Mouse (Mus musculus) neural tube, embryonic 12.5 days (tissue): ENCODE results near the gene Lcn6. TPM values are rescaled to one million over a fixed set of nuclear protein-coding genes. Genes with fewer than 3 reads are reported as not detected.
"Not testable (repeated sequence)": the region's sequence is repeated elsewhere in the genome, so short reads cannot be mapped to it uniquely, and the experiment has no call there.

Experiments
- ATAC-seq: fragments of 200-750 bp; cut with Nextera tagmentation; 2 replicates; pipeline ENCODE4 v1.8.0; 2017; ENCODE audit warnings: low read depth, mild to moderate bottlenecking, moderate TSS enrichment, moderate library complexity; ENCODE audit not compliant: low FRiP score
- H3K27ac ChIP-seq: fragments of 300-500 bp; sonication (generic); 2 replicates; pipeline ENCODE4 v1.5.1; 2016
- H3K27me3 ChIP-seq: fragments of 300-500 bp; sonication (generic); replicated peaks from 2 replicates; pipeline ENCODE4 v1.6.1; 2016; ENCODE audit warnings: mild to moderate bottlenecking
- H3K36me3 ChIP-seq: fragments of 300-500 bp; sonication (generic); 2 replicates; pipeline ENCODE4 v1.6.1; 2016; ENCODE audit warnings: mild to moderate bottlenecking
- H3K4me1 ChIP-seq: fragments of 300-500 bp; sonication (generic); 2 replicates; pipeline ENCODE4 v1.6.1; 2016
- H3K4me2 ChIP-seq: fragments of 300-500 bp; sonication (generic); replicated peaks from 2 replicates; pipeline ENCODE4 v1.6.1; 2016; ENCODE audit warnings: mild to moderate bottlenecking
- H3K4me3 ChIP-seq: fragments of 300-500 bp; sonication (generic); 2 replicates; pipeline ENCODE4 v1.5.1; 2016
- H3K9ac ChIP-seq: fragments of 300-500 bp; sonication (generic); 2 replicates; pipeline ENCODE4 v1.6.1; 2016; ENCODE audit warnings: mild to moderate bottlenecking
- H3K9me3 ChIP-seq: fragments of 300-500 bp; sonication (generic); 2 replicates; pipeline ENCODE4 v1.6.1; 2016; ENCODE audit warnings: mild to moderate bottlenecking
- WGBS: fragments of 180-500 bp; shearing (Covaris S2); methylation state at CpG from one replicate; pipeline ENCODE4 v1.1.7; 2016; 5-methylcytosine and 5-hydroxymethylcytosine counted together
- polyA plus RNA-seq: library from polyadenylated mRNA; unstranded; fragments of >200 nt; fragmentation: Nextera tagmentation; extraction: Ambion mirVana; gene quantifications from 2 replicates; pipeline ENCODE4 v1.2.1, GENCODE M21; 2016

Gene Lcn6
- polyA plus RNA-seq, 1 experiment from 2014 or later = not detected

GRCm38 (mm10) chr2:25663511-25663910 is 13.1 kb upstream of the Lcn6 start:
- Histone ChIP-seq H3K4me1 (no peaks in the 10 kb centered on the region), H3K4me2 (no peak overlapping the region), H3K27ac (no peak overlapping the region), H3K9me3 (no peaks in the 10 kb centered on the region), H3K9ac (no peak overlapping the region), H3K27me3 (no peaks in the 10 kb centered on the region), H3K4me3 (no peak overlapping the region), H3K36me3 (no peaks in the 10 kb centered on the region)
- WGBS = 76% methylated on average over 1 of the region's 1 CpGs
- ATAC-seq = no peak

- ATAC-seq = no peak
- no peaks in the 10 kb centered on the region for H3K9me3 ChIP-seq
- no peaks in the 10 kb centered on the region for H3K4me1 ChIP-seq
- no peaks in the 10 kb centered on the region for H3K27me3 ChIP-seq
- H3K4me2 ChIP-seq = no peak overlapping the region
- H3K9ac ChIP-seq = no peak overlapping the region
- H3K36me3 ChIP-seq = no peaks in the 10 kb centered on the region
- H3K27ac ChIP-seq = no peak overlapping the region
- H3K4me3 ChIP-seq = no peak overlapping the region
- 84% methylated on average over 5 of the region's 5 CpGs for WGBS
Observed at GRCm38 (mm10) chr2:25664125-25664524, 12.5 kb upstream of the Lcn6 start.

DNA sequence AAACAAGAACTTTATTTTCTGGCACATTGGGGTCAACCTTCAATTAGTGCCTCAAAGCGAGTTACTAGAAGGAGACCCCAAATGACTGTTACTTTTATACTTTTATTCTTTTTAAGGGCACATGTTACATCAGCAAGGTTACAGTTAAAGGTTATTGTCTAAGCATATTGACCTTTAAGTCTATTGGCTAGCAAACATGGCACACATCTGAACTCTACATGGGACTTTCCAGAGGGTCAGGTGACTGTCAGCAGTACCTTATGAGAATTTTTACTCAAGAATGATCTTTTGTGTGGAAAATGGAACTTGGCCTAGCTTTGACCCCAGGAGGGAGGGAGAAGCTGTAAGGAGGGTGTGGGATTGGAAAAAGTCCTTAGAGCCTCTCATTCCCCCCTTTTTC is 10.1 kb upstream of the Lcn6 start:
- no peaks in the 10 kb centered on the region for H3K36me3 ChIP-seq
- H3K27ac ChIP-seq = no peak overlapping the region
- no peak overlapping the region for H3K4me2 ChIP-seq
- no peak for ATAC-seq
- H3K27me3 ChIP-seq = no peaks in the 10 kb centered on the region
- H3K4me3 ChIP-seq = no peak overlapping the region
- no peaks in the 10 kb centered on the region for H3K9me3 ChIP-seq
- H3K9ac ChIP-seq = no peak overlapping the region
- H3K4me1 ChIP-seq = no peaks in the 10 kb centered on the region
- WGBS = 74% methylated on average over 1 of the region's 1 CpGs

GRCm38 (mm10) chr2:25679559-25679958 is 3.0 kb downstream of the Lcn6 start:
- H3K4me3 ChIP-seq = no peak overlapping the region
- WGBS = 86% methylated on average over 6 of the region's 6 CpGs
- H3K4me1 ChIP-seq = no peaks in the 10 kb centered on the region
- no peak for ATAC-seq
- H3K9ac ChIP-seq = no peak overlapping the region
- H3K4me2 ChIP-seq = no peak overlapping the region
- no peaks in the 10 kb centered on the region for H3K36me3 ChIP-seq
- no peaks in the 10 kb centered on the region for H3K27me3 ChIP-seq
- no peaks in the 10 kb centered on the region for H3K9me3 ChIP-seq
- H3K27ac ChIP-seq = no peak overlapping the region

GRCm38 (mm10) chr2:25682426-25682825 is 5.8 kb downstream of the Lcn6 start, which contains the start of gene Lcn10:
Gene Lcn10 (plus strand): TSS chr2:25682726.
- H3K4me1 ChIP-seq = no peaks in the 10 kb centered on the region
- H3K4me3 ChIP-seq = no peak within 1 kb of the TSS
- no peaks in the 10 kb centered on the region for H3K27me3 ChIP-seq
- no peak within 1 kb of the TSS for H3K9ac ChIP-seq
- no peak within 1 kb of the TSS for H3K4me2 ChIP-seq
- H3K27ac ChIP-seq = no peak within 1 kb of the TSS
- no peak for ATAC-seq
- H3K9me3 ChIP-seq = no peaks in the 10 kb centered on the region
- no peaks in the 10 kb centered on the region for H3K36me3 ChIP-seq
- WGBS = 72% methylated on average over 2 of the region's 2 CpGs

DNA sequence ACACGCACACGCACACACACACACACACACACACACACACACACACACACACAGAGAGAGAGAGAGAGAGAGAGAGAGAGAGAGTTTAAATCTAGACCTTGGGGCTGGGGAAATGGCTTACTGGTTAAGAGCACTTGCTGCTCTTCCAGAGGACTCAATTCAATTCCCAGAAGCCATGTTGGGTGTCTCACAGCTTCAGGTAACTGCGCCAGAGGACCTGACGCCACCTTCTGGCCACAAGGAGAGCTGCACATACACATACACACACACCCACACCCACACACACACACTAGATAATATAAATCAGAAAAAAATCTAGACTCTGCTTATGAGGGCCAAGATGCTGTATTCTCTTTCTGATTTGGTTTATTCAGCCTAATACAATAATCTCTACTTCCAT is 10.4 kb downstream of the Lcn6 start:
- Histone ChIP-seq H3K36me3 (no peaks in the 10 kb centered on the region), H3K4me1 (no peaks in the 10 kb centered on the region), H3K9me3 (no peaks in the 10 kb centered on the region), H3K9ac (no peak overlapping the region), H3K4me2 (no peak overlapping the region), H3K27ac (no peak overlapping the region), H3K4me3 (no peak overlapping the region), H3K27me3 (no peaks in the 10 kb centered on the region)
- WGBS = 59% methylated on average over 2 of the region's 4 CpGs
- no peak for ATAC-seq

DNA sequence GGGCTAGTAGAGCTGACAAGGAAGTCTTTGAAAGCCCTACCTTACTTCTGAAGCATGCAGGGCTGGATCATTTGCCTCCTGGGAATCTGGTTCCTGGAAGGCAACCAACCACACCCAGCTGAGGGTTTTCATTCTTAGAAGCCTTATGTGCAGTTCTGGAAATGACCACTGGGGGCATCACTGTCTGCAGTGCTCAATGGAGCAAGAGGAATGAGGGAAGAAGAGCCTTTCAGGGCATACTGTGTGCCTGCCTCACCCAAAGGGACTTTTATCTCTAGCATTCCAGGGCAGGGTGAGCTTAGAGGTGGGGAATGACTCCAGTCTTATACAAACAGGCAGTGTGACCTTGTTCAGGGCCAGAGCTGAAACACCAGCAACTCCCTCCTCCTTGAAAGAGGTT is 18.0 kb downstream of the Lcn6 start:
- ATAC-seq = no peak
- H3K4me3 ChIP-seq = no peak overlapping the region
- no peaks in the 10 kb centered on the region for H3K36me3 ChIP-seq
- no peak overlapping the region for H3K27ac ChIP-seq
- H3K9ac ChIP-seq = no peak overlapping the region
- H3K4me1 ChIP-seq = no peaks in the 10 kb centered on the region
- no peak overlapping the region for H3K4me2 ChIP-seq
- no peaks in the 10 kb centered on the region for H3K9me3 ChIP-seq
- H3K27me3 ChIP-seq = no peaks in the 10 kb centered on the region

DNA sequence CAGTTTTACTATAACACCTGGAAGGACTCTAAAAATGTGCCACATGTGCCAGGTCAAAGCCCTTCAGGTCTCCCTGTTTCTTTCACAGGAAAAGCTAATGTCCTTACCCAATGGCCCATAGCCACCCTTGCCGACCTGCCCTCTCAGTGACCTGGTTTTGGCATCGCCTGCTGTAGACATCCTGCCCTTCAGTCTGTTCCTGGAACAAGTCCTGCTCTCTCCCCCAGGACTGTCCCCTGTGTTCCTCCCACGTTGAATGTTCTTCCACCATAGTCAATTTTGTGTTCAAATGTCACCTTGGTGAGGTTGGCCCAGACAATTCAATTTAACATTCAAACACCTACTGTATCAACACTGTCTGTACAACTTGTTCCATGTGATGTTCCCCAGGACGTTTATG is 20.4 kb downstream of the Lcn6 start:
- Histone ChIP-seq H3K4me1 (no peaks in the 10 kb centered on the region), H3K9ac (no peak overlapping the region), H3K9me3 (no peaks in the 10 kb centered on the region), H3K27me3 (no peaks in the 10 kb centered on the region), H3K4me2 (no peak overlapping the region), H3K4me3 (no peak overlapping the region), H3K27ac (no peak overlapping the region), H3K36me3 (no peaks in the 10 kb centered on the region)
- 68% methylated on average over 4 of the region's 4 CpGs for whole genome bisulfite sequencing
- no peak for ATAC-seq

- no peak overlapping the region for H3K9ac ChIP-seq
- H3K27ac ChIP-seq = no peak overlapping the region
- no peaks in the 10 kb centered on the region for H3K36me3 ChIP-seq
- H3K4me2 ChIP-seq = no peak overlapping the region
- WGBS = 89% methylated on average over 2 of the region's 2 CpGs
- H3K9me3 ChIP-seq = no peaks in the 10 kb centered on the region
- no peaks in the 10 kb centered on the region for H3K27me3 ChIP-seq
- ATAC-seq = no peak
- no peaks in the 10 kb centered on the region for H3K4me1 ChIP-seq
- H3K4me3 ChIP-seq = no peak overlapping the region
Observed at GRCm38 (mm10) chr2:25698696-25699095, 22.1 kb downstream of the Lcn6 start.

DNA sequence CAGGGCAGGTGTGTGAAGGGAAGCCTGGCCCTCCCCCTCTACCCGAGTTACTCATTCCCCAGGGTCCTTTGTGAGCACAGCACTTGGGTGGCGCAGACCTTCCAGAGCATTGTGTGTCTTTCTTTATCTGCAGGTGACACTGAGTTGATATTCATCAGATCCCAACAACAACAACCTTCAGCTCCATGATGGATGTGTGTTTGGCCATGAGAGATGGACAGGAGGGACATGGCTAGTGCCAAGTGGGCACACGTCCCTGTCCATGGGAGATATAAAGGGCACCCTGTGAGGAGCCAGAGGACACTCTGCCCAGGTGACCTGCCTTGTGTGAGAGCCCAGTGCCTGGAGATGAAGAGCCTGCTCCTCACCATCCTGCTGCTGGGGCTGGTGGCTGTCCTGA is 23.2 kb downstream of the Lcn6 start, which contains the start of gene Obp2a:
Gene Obp2a (plus strand): TSS at position 301 of the 400 bp plus-strand sequence.
- not testable (repeated sequence) for H3K9ac ChIP-seq, H3K36me3 ChIP-seq, H3K4me2 ChIP-seq, H3K4me1 ChIP-seq, H3K27me3 ChIP-seq, H3K27ac ChIP-seq, H3K9me3 ChIP-seq, ATAC-seq, H3K4me3 ChIP-seq
- 87% methylated on average over 3 of the region's 3 CpGs for WGBS

- Histone ChIP-seq H3K27me3 (no peaks in the 10 kb centered on the region), H3K27ac (no peak overlapping the region), H3K4me1 (no peaks in the 10 kb centered on the region), H3K4me2 (no peak overlapping the region), H3K9ac (no peak overlapping the region), H3K36me3 (no peaks in the 10 kb centered on the region), H3K9me3 (no peaks in the 10 kb centered on the region), H3K4me3 (no peak overlapping the region)
- 84% methylated on average over 5 of the region's 5 CpGs for WGBS
- no peak for ATAC-seq
Observed at GRCm38 (mm10) chr2:25701001-25701400, 24.4 kb downstream of the Lcn6 start.

DNA sequence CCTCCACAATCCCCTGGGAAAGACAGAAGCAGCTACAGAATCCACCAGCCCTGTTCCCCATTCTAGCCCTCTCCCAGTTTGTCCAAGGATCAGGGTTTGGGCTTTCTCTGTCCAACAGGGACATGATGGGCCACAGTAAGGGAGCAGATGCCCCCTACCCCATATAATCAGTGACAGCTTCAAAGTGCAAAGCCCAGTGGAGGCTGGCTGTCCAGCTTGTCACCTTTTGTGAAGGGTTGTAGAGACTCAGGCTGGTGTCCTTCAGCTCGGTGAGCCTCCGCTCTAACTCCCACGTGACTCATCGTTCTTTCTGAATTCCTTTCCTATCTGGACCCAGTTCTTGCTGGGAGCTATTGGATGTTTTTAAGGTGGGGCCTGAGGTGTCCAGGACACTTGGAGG is 27.1 kb downstream of the Lcn6 start:
- Histone ChIP-seq H3K27me3 (no peaks in the 10 kb centered on the region), H3K4me3 (no peak overlapping the region), H3K9ac (no peak overlapping the region), H3K27ac (no peak overlapping the region), H3K9me3 (no peaks in the 10 kb centered on the region), H3K4me2 (no peak overlapping the region), H3K4me1 (peaks cover 8% of the 10 kb centered on the region), H3K36me3 (no peaks in the 10 kb centered on the region)
- 83% methylated on average over 4 of the region's 4 CpGs for WGBS
- ATAC-seq = no peak

DNA sequence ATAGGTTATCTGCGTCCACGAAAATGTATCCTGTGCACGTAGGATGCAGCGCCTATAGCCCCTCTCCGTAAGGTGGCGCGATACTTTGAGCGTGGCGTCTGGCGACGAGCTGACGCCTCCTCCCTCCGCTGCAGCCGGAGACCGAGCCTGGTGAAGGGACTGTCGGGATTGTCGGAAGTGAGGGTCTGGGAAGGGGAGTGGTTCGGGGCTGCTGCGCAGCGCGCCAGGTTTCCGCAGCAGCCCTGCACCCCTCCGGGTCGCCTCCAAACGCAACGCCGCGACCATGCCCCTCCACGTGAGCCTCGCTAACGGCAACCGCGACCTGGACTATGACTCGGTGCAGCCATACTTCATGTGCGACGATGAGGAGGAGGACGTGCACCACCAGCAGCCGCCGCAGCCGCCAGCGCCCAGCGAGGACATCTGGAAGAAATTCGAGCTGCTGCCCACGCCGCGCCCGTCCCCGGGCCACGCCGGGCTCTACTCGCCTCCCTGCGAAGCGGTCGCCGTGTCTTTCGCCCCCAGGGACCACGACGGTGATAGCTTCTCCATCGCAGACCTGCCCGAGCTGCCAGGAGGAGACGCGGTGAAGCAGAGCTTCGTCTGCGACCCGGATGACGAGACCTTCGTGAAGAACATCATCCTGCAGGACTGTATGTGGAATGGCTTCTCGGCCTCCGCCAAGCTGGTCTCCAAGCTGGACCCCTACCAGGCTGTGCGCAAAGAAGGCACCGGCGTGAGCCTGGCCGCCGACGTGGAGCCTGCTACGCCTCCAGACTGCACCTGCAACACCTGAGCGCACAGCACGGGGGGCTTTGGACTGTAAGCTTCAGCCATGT is 30.3 kb downstream of the Lcn6 start, which contains the start of gene Bmyc:
Gene Bmyc (plus strand): TSS at position 97 of the 839 bp plus-strand sequence.
- under 1% methylated on average over 78 of the region's 78 CpGs for WGBS
- peak within 1 kb of the TSS; percentile 76 for H3K9ac ChIP-seq
- peaks cover 12% of the 10 kb centered on the region for H3K4me1 ChIP-seq
- H3K27me3 ChIP-seq = no peaks in the 10 kb centered on the region
- H3K4me3 ChIP-seq = peak within 1 kb of the TSS; percentile 72
- no peaks in the 10 kb centered on the region for H3K36me3 ChIP-seq
- peak; percentile 89 for ATAC-seq
- no peaks in the 10 kb centered on the region for H3K9me3 ChIP-seq
- H3K4me2 ChIP-seq = peak within 1 kb of the TSS; percentile 82
- H3K27ac ChIP-seq = peak within 1 kb of the TSS; percentile 62
